Mouse (Mus musculus) ZHBTc4 (cell line): ENCODE results near the gene Fam71b.

ENCODE experiments used
- DNase-seq: peaks from one replicate; pipeline ENCODE4 v3.0.0-alpha.2; 2011; ENCODE audit warnings: low read depth, low spot score

Gene Fam71b

GRCm38 (mm10) chr11:46384925-46385324 lies 11.4 kb upstream of the Fam71b start:
- no peak for DNase-seq

- no peak for DNase-seq
Measured at GRCm38 (mm10) chr11:46386556-46386955, 9.8 kb upstream of the Fam71b start.

GRCm38 (mm10) chr11:46387061-46387460 lies 9.3 kb upstream of the Fam71b start:
- no peak for DNase-seq

- DNase-seq: no peak
Measured at GRCm38 (mm10) chr11:46388438-46388837, 7.9 kb upstream of the Fam71b start.

- no peak for DNase-seq
Measured at GRCm38 (mm10) chr11:46389336-46390117, 6.8 kb upstream of the Fam71b start, which contains the start of gene Itk. Gene Itk, minus strand, starts transcription at chr11:46389515.

- no peak for DNase-seq
Measured at GRCm38 (mm10) chr11:46390621-46391020, 5.7 kb upstream of the Fam71b start.

- DNase-seq: no peak
Measured at GRCm38 (mm10) chr11:46392890-46393289, 3.5 kb upstream of the Fam71b start.

- DNase-seq: no peak
Measured at GRCm38 (mm10) chr11:46393413-46393812, 2.9 kb upstream of the Fam71b start.

- no peak for DNase-seq
Measured at GRCm38 (mm10) chr11:46395088-46395487, 1.3 kb upstream of the Fam71b start.

GRCm38 (mm10) chr11:46395698-46396097 lies 661 bp upstream of the Fam71b start:
- no peak for DNase-seq

- no peak for DNase-seq
Measured at GRCm38 (mm10) chr11:46396860-46397179, 461 bp downstream of the Fam71b start.

GRCm38 (mm10) chr11:46397900-46398299 lies 1.5 kb downstream of the Fam71b start:
- no peak for DNase-seq

- DNase-seq: no peak
Measured at GRCm38 (mm10) chr11:46398473-46398872, 2.1 kb downstream of the Fam71b start.

GRCm38 (mm10) chr11:46398933-46399383 lies 2.6 kb downstream of the Fam71b start:
- DNase-seq: no peak

- DNase-seq: no peak
Measured at GRCm38 (mm10) chr11:46401555-46401954, 5.2 kb downstream of the Fam71b start.

- no peak for DNase-seq
Measured at GRCm38 (mm10) chr11:46404986-46405385, 8.6 kb downstream of the Fam71b start.

GRCm38 (mm10) chr11:46406721-46407120 lies 10.4 kb downstream of the Fam71b start:
- no peak for DNase-seq

GRCm38 (mm10) chr11:46410018-46410563 lies 13.7 kb downstream of the Fam71b start:
- peak; percentile 23 for DNase-seq

GRCm38 (mm10) chr11:46418438-46418837 lies 22.1 kb downstream of the Fam71b start:
- no peak for DNase-seq

- no peak for DNase-seq
Measured at GRCm38 (mm10) chr11:46418860-46419259, 22.5 kb downstream of the Fam71b start.

GRCm38 (mm10) chr11:46421086-46421888 lies 24.9 kb downstream of the Fam71b start:
- no peak for DNase-seq

- peak; percentile 48 for DNase-seq
Measured at GRCm38 (mm10) chr11:46428131-46428530, 31.8 kb downstream of the Fam71b start.
